Mouse (Mus musculus) forebrain, embryonic 14.5 days (tissue): ENCODE measurements at regions not wholly inside any gene's neighbourhood (a gene's known extent, or its start where the extent isn't known, plus 50 kb on each side); places are given as distances from the start of the nearest gene placed in this dataset.

Source experiments
- ATAC-seq: fragments of 200-750 bp; cut with Nextera tagmentation; 2 replicates; pipeline ENCODE4 v1.8.0; 2017; ENCODE audit warnings: mild to moderate bottlenecking, moderate library complexity
- DNase-seq: peaks from one replicate; pipeline ENCODE4 v3.0.0-alpha.2; 2015; ENCODE audit warnings: low spot score
- H3K27ac ChIP-seq: fragments of 300-500 bp; sonication (generic); 2 replicates; pipeline ENCODE4 v1.5.1; 2014; ENCODE audit warnings: low read depth, mild to moderate bottlenecking, control low read depth, low read length, moderate library complexity
- H3K27me3 ChIP-seq: fragments of 300-500 bp; sonication (generic); replicated peaks from 2 replicates; pipeline ENCODE4 v1.6.1; 2014; ENCODE audit warnings: low read length, control low read depth, mixed read lengths; ENCODE audit not compliant: control insufficient read depth, insufficient read depth
- H3K36me3 ChIP-seq: fragments of 300-500 bp; sonication (generic); 2 replicates; pipeline ENCODE4 v1.6.1; 2014; ENCODE audit warnings: low read length, control low read depth; ENCODE audit not compliant: control insufficient read depth, insufficient read depth
- H3K4me1 ChIP-seq: fragments of 300-500 bp; sonication (generic); 2 replicates; pipeline ENCODE4 v1.6.1; 2014; ENCODE audit warnings: antibody characterized with exemption, low read length, control low read depth; ENCODE audit not compliant: control insufficient read depth, insufficient read depth
- H3K4me2 ChIP-seq: fragments of 300-500 bp; sonication (generic); 2 replicates; pipeline ENCODE4 v1.6.1; 2014; ENCODE audit warnings: mild to moderate bottlenecking, control low read depth, low read length
- H3K4me3 ChIP-seq: fragments of 300-500 bp; sonication (generic); 2 replicates; pipeline ENCODE4 v1.5.1; 2014; ENCODE audit warnings: low read depth, low read length, control low read depth
- H3K9ac ChIP-seq: fragments of 300-500 bp; sonication (generic); 2 replicates; pipeline ENCODE4 v1.6.1; 2014; ENCODE audit warnings: mild to moderate bottlenecking, low read length, control low read depth, moderate library complexity
- H3K9me3 ChIP-seq: fragments of 300-500 bp; sonication (generic); replicated peaks from 2 replicates; pipeline ENCODE4 v1.6.1; 2016; ENCODE audit warnings: low read length, control low read depth, mixed read lengths; ENCODE audit not compliant: control insufficient read depth
- WGBS: fragments of 180-500 bp; shearing (Covaris S2); extraction: QIAGEN DNeasy Blood & Tissue Kit; methylation state at CpG from one replicate; pipeline ENCODE4 v1.1.7; 2014; 5-methylcytosine and 5-hydroxymethylcytosine counted together

DNA sequence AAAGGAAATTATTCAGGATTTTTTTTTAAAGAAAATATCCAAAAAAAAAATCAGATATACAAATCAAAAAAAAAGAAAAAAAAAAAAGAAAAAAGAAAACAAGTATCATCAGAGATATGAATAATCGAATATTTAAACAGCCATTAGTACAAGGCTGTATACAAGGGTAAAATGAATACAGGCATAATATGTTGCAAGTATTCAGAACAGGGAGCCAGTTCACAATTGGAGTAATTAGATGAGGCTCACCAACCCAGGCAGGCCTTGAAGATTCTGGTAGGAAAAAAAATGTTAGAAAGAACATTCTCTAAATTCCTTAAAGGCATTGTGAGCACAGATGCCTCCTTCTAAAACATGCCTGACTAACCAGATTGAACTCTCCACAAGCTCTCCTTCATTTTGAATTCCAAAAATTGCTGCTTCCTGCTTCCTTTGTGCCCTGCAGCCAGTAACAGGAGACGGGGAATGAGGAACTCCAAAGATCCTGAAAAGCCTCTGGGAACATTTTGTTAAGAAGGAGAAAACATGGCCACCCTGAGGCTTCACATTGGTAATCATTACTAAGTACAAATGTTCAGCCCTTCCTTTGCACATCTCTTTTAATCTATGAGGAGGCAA, 590.6 kb upstream of the Diaph2 start:
- H3K4me2 ChIP-seq = no peak overlapping the region
- peak; percentile 19 for DNase-seq
- H3K27ac ChIP-seq = no peak overlapping the region
- ATAC-seq = peak; percentile 32; the same call in 1 of the 2 replicates
- H3K4me1 ChIP-seq = no peaks in the 10 kb centered on the region
- H3K36me3 ChIP-seq = no peaks in the 10 kb centered on the region
- no peaks in the 10 kb centered on the region for H3K27me3 ChIP-seq
- H3K4me3 ChIP-seq = no peak overlapping the region
- H3K9me3 ChIP-seq = no peaks in the 10 kb centered on the region
- WGBS = 53% methylated on average over 2 of the region's 2 CpGs
- H3K9ac ChIP-seq = no peak overlapping the region
